Mouse (Mus musculus) myocyte (in vitro differentiated cells): Measurements from ENCODE around the gene Myom1.
A peak's percentile ranks its signal among the peaks of the same experiment; 100 is the strongest.

Source experiments
- CEBPB ChIP-seq: IDR thresholded peaks from 2 replicates; pipeline ENCODE4 v1.6.1; 2011; ENCODE audit warnings: mild to moderate bottlenecking, moderate library complexity; ENCODE audit not compliant: poor library complexity, insufficient read depth, severe bottlenecking
- E2F4 ChIP-seq: IDR thresholded peaks from one replicate; pipeline ENCODE4 v1.6.1; 2011; ENCODE audit warnings: mild to moderate bottlenecking, control low read depth, moderate library complexity; ENCODE audit not compliant: insufficient read depth
- MAX ChIP-seq: IDR thresholded peaks from one replicate; pipeline ENCODE4 v1.6.1; 2011; ENCODE audit warnings: low read depth, mild to moderate bottlenecking, control low read depth
- MYOD1 ChIP-seq, 3 experiments: IDR thresholded peaks; one replicate each; pipeline ENCODE4 v1.6.1; 2011; ENCODE audit warnings: control low read depth in 2 of 3, low read depth in 2 of 3, mild to moderate bottlenecking in 2 of 3, moderate library complexity in 1 of 3; ENCODE audit not compliant: insufficient read length in 2 of 3, control insufficient read depth in 1 of 3
- MYOG ChIP-seq, 3 experiments: IDR thresholded peaks; one replicate each; pipeline ENCODE4 v1.6.1; 2011; ENCODE audit warnings: control low read depth in 2 of 3, low read depth in 2 of 3, mild to moderate bottlenecking in 2 of 3; ENCODE audit not compliant: insufficient read length in 2 of 3, control insufficient read depth in 1 of 3, insufficient read depth in 1 of 3
- POLR2A ChIP-seq: IDR thresholded peaks from one replicate; pipeline ENCODE4 v1.6.1; 2011; ENCODE audit warnings: low read depth, mild to moderate bottlenecking, control low read depth, moderate library complexity; ENCODE audit not compliant: insufficient read length
- POLR2AphosphoS2 ChIP-seq: IDR thresholded peaks from one replicate; pipeline ENCODE4 v1.6.1; 2011; ENCODE audit warnings: low read depth, control low read depth; ENCODE audit not compliant: insufficient read length
- REST ChIP-seq: IDR thresholded peaks from one replicate; pipeline ENCODE4 v1.6.1; 2011; ENCODE audit warnings: mild to moderate bottlenecking, control low read depth, moderate library complexity; ENCODE audit not compliant: insufficient read depth, insufficient read length
- SRF ChIP-seq: IDR thresholded peaks from one replicate; pipeline ENCODE4 v1.6.1; 2011; ENCODE audit warnings: low read depth; ENCODE audit not compliant: control insufficient read depth, insufficient read length
- TCF12 ChIP-seq: IDR thresholded peaks from one replicate; pipeline ENCODE4 v1.6.1; 2011; ENCODE audit warnings: mild to moderate bottlenecking, control low read depth; ENCODE audit not compliant: poor library complexity, insufficient read depth, severe bottlenecking
- TCF3 ChIP-seq: IDR thresholded peaks from one replicate; pipeline ENCODE4 v1.6.1; 2011; ENCODE audit warnings: low read depth, control low read depth; ENCODE audit not compliant: insufficient read length
- USF1 ChIP-seq: IDR thresholded peaks from one replicate; pipeline ENCODE4 v1.6.1; 2011; ENCODE audit warnings: low read depth, mild to moderate bottlenecking, control low read depth, moderate library complexity

- TF ChIP-seq POLR2A (no peak), E2F4 (no peak), MYOG (IDR thresholded peaks at IDR 0.05; ENCODE audit: control insufficient read depth in 1 of 3, insufficient read depth in 1 of 3, insufficient read length in 2 of 3, low read depth in 2 of 3) (no peak), CEBPB (peak; percentile 60; the same call in 1 of the 2 replicates), MYOD1 (IDR thresholded peaks at IDR 0.05; ENCODE audit: control insufficient read depth in 1 of 3, insufficient read length in 2 of 3, low read depth in 2 of 3) (no peak), MAX (no peak), POLR2AphosphoS2 (no peak), SRF (no peak), TCF12 (no peak), USF1 (no peak), TCF3 (no peak), REST (no peak)
Observed at GRCm38 (mm10) chr17:71124061-71124670, 121.7 kb downstream of the Myom1 start.
